Mouse (Mus musculus): ENCODE results near the gene Olfr1321.

The Olfr1321 gene

GRCm38 (mm10) chrX:49734959-49735358 is at the start of gene Olfr1321:
Gene Olfr1321 (minus strand): TSS chrX:49735059.
- no peak for DNase-seq (ENCODE audit: low spot score)

- no peak for DNase-seq (ENCODE audit: low spot score)
Observed at GRCm38 (mm10) chrX:49770828-49771227, 36.0 kb upstream of the Olfr1321 start.

- no peak for DNase-seq (ENCODE audit: low spot score)
Observed at GRCm38 (mm10) chrX:49745192-49745591, 10.3 kb upstream of the Olfr1321 start.

Measured in testis, postnatal 10 days (tissue).